Mouse (Mus musculus) bone marrow macrophage, adult 2 months (primary cell): ENCODE measurements at regions not wholly inside any gene's neighbourhood (a gene's known extent, or its start where the extent isn't known, plus 50 kb on each side); places are given as distances from the start of the nearest gene placed in this dataset.

Source experiments
- CTCF ChIP-seq: IDR thresholded peaks from 2 replicates; pipeline ENCODE4 v1.5.1; 2012; ENCODE audit warnings: low read depth, mild to moderate bottlenecking, low read length, moderate library complexity
- POLR2A ChIP-seq: IDR thresholded peaks from 2 replicates; pipeline ENCODE4 v1.6.1; 2012; ENCODE audit warnings: mild to moderate bottlenecking, low read depth, low read length, borderline replicate concordance

GRCm38 (mm10) chr16:65672116-65672515 is 109.6 kb upstream of the Chmp2b start:
- TF ChIP-seq CTCF (no peak), POLR2A (no peak)
